Mouse (Mus musculus): Measurements from ENCODE around the gene Cyp2c29.
"Not testable (repeated sequence)": the region's sequence is repeated elsewhere in the genome, so short reads cannot be mapped to it uniquely, and the experiment has no call there.

The Cyp2c29 gene

GRCm38 (mm10) chr19:39269105-39269504 is at the start of gene Cyp2c29:
TSS of gene Cyp2c29 (plus strand) at chr19:39269405.
- not testable (repeated sequence) for DNase-seq

GRCm38 (mm10) chr19:39267036-39267435 is 2.2 kb upstream of the Cyp2c29 start:
- DNase-seq: not testable (repeated sequence)

- DNase-seq: no peak
Observed at GRCm38 (mm10) chr19:39282801-39283200, 13.6 kb downstream of the Cyp2c29 start.

- no peak for DNase-seq
Observed at GRCm38 (mm10) chr19:39285637-39286036, 16.4 kb downstream of the Cyp2c29 start.

- no peak for DNase-seq
Observed at GRCm38 (mm10) chr19:39286825-39287224, 17.6 kb downstream of the Cyp2c29 start.

- DNase-seq: no peak
Observed at GRCm38 (mm10) chr19:39288978-39289377, 19.8 kb downstream of the Cyp2c29 start.
